Mouse (Mus musculus) hindbrain, embryonic 16.5 days (tissue): ENCODE measurements around the gene Unc119. TPM values are rescaled to one million over a fixed set of nuclear protein-coding genes. Genes with fewer than 3 reads are reported as not detected.

Experiments used
- ATAC-seq: fragments of 200-750 bp; cut with Nextera tagmentation; 2 replicates; pipeline ENCODE4 v1.8.0; 2017; ENCODE audit warnings: moderate TSS enrichment, moderate library complexity
- H3K27ac ChIP-seq: fragments of 300-500 bp; sonication (generic); 2 replicates; pipeline ENCODE4 v1.5.1; 2014; ENCODE audit warnings: low read depth, mild to moderate bottlenecking, control low read depth, low read length, moderate library complexity
- H3K27me3 ChIP-seq: fragments of 300-500 bp; sonication (generic); replicated peaks from 2 replicates; pipeline ENCODE4 v1.6.1; 2014; ENCODE audit warnings: low read length; ENCODE audit not compliant: control insufficient read depth, insufficient read depth
- H3K36me3 ChIP-seq: fragments of 300-500 bp; sonication (generic); 2 replicates; pipeline ENCODE4 v1.6.1; 2014; ENCODE audit warnings: mild to moderate bottlenecking, low read length, moderate library complexity, mixed read lengths; ENCODE audit not compliant: control insufficient read depth, insufficient read depth
- H3K4me1 ChIP-seq: fragments of 300-500 bp; sonication (generic); 2 replicates; pipeline ENCODE4 v1.6.1; 2014; ENCODE audit warnings: low read depth, low read length; ENCODE audit not compliant: control insufficient read depth, insufficient read depth
- H3K4me2 ChIP-seq: fragments of 300-500 bp; sonication (generic); 2 replicates; pipeline ENCODE4 v1.6.1; 2014; ENCODE audit warnings: mild to moderate bottlenecking, low read length, control low read depth, moderate library complexity
- H3K4me3 ChIP-seq: fragments of 300-500 bp; sonication (generic); 2 replicates; pipeline ENCODE4 v1.5.1; 2014; ENCODE audit warnings: mild to moderate bottlenecking, low read length, control low read depth, moderate library complexity
- H3K9ac ChIP-seq: fragments of 300-500 bp; sonication (generic); 2 replicates; pipeline ENCODE4 v1.6.1; 2014; ENCODE audit warnings: low read depth, mild to moderate bottlenecking, control low read depth, low read length, moderate library complexity
- H3K9me3 ChIP-seq: fragments of 300-500 bp; sonication (generic); 2 replicates; pipeline ENCODE4 v1.6.1; 2014; ENCODE audit warnings: mild to moderate bottlenecking, low read length, moderate library complexity; ENCODE audit not compliant: control insufficient read depth
- WGBS: fragments of 180-500 bp; shearing (Covaris S2); extraction: QIAGEN DNeasy Blood & Tissue Kit; methylation state at CpG from one replicate; pipeline ENCODE4 v1.1.7; 2014; 5-methylcytosine and 5-hydroxymethylcytosine counted together
- polyA plus RNA-seq: library from polyadenylated mRNA; unstranded; fragments of >200 nt; fragmentation: Nextera tagmentation; extraction: Ambion mirVana; gene quantifications from 2 replicates; pipeline ENCODE4 v1.2.1, GENCODE M21; 2015

Gene Unc119
- polyA plus RNA-seq, 1 experiment from 2014 or later, result 91.1 TPM

- peaks cover 24% of the 10 kb centered on the region for H3K36me3 ChIP-seq
- no peaks in the 10 kb centered on the region for H3K9me3 ChIP-seq
- WGBS, result 96% methylated on average over 5 of the region's 5 CpGs
- H3K4me3 ChIP-seq, result no peak overlapping the region
- no peak for ATAC-seq
- no peak overlapping the region for H3K9ac ChIP-seq
- no peak overlapping the region for H3K27ac ChIP-seq
- H3K4me2 ChIP-seq, result no peak overlapping the region
- H3K27me3 ChIP-seq, result no peaks in the 10 kb centered on the region
- H3K4me1 ChIP-seq, result peaks cover 7% of the 10 kb centered on the region
These were observed 9.3 kb upstream of the Unc119 start for GRCm38 (mm10) chr11:78333992-78334391.

GRCm38 (mm10) chr11:78337040-78337439 lies 6.2 kb upstream of the Unc119 start:
- Histone ChIP-seq H3K36me3 (peaks cover 36% of the 10 kb centered on the region), H3K27ac (no peak overlapping the region), H3K27me3 (no peaks in the 10 kb centered on the region), H3K9ac (no peak overlapping the region), H3K4me2 (no peak overlapping the region), H3K4me1 (no peaks in the 10 kb centered on the region), H3K9me3 (no peaks in the 10 kb centered on the region), H3K4me3 (no peak overlapping the region)
- 95% methylated on average over 8 of the region's 8 CpGs for WGBS
- no peak for ATAC-seq

GRCm38 (mm10) chr11:78341702-78342101 lies 1.6 kb upstream of the Unc119 start:
- no peak overlapping the region for H3K4me2 ChIP-seq
- H3K9ac ChIP-seq, result no peak overlapping the region
- no peak overlapping the region for H3K27ac ChIP-seq
- H3K36me3 ChIP-seq, result peaks cover 16% of the 10 kb centered on the region
- H3K9me3 ChIP-seq, result no peaks in the 10 kb centered on the region
- no peaks in the 10 kb centered on the region for H3K27me3 ChIP-seq
- no peak overlapping the region for H3K4me3 ChIP-seq
- ATAC-seq, result no peak
- 85% methylated on average over 12 of the region's 12 CpGs for WGBS
- peaks cover 24% of the 10 kb centered on the region for H3K4me1 ChIP-seq

- peak overlapping the region; percentile 78 for H3K4me2 ChIP-seq
- 74% methylated on average over 6 of the region's 6 CpGs for WGBS
- peak overlapping the region; percentile 96 for H3K4me3 ChIP-seq
- peak overlapping the region; percentile 90 for H3K27ac ChIP-seq
- H3K4me1 ChIP-seq, result peaks cover 30% of the 10 kb centered on the region
- no peaks in the 10 kb centered on the region for H3K27me3 ChIP-seq
- H3K9me3 ChIP-seq, result no peaks in the 10 kb centered on the region
- H3K36me3 ChIP-seq, result peaks cover 17% of the 10 kb centered on the region
- peak overlapping the region; percentile 99 for H3K9ac ChIP-seq
- no peak for ATAC-seq
These were observed 1.1 kb downstream of the Unc119 start for GRCm38 (mm10) chr11:78344328-78344889.

GRCm38 (mm10) chr11:78344890-78345715 lies 1.8 kb downstream of the Unc119 start:
- Histone ChIP-seq H3K27ac (peak overlapping the region; percentile 62; the same call in 1 of the 2 replicates), H3K36me3 (peaks cover 11% of the 10 kb centered on the region), H3K9me3 (no peaks in the 10 kb centered on the region), H3K4me1 (peaks cover 30% of the 10 kb centered on the region), H3K4me3 (peak overlapping the region; percentile 96; the same call in 1 of the 2 replicates), H3K4me2 (peak overlapping the region; percentile 78), H3K9ac (peak overlapping the region; percentile 46), H3K27me3 (no peaks in the 10 kb centered on the region)
- 53% methylated on average over 8 of the region's 8 CpGs for WGBS
- ATAC-seq, result 0 out of 2 replicates have a peak, but pooled peaks have one; percentile 13

- Histone ChIP-seq H3K9me3 (no peaks in the 10 kb centered on the region), H3K27ac (no peak overlapping the region), H3K9ac (no peak overlapping the region; the same call in 1 of the 2 replicates), H3K4me2 (no peak overlapping the region), H3K4me1 (peaks cover 30% of the 10 kb centered on the region), H3K27me3 (no peaks in the 10 kb centered on the region), H3K4me3 (no peak overlapping the region), H3K36me3 (peaks cover 11% of the 10 kb centered on the region)
- no peak for ATAC-seq
- 86% methylated on average over 7 of the region's 7 CpGs for WGBS
These were observed 2.5 kb downstream of the Unc119 start for GRCm38 (mm10) chr11:78345801-78346200.

GRCm38 (mm10) chr11:78346326-78347069 lies 3.2 kb downstream of the Unc119 start:
- Histone ChIP-seq H3K4me1 (peaks cover 30% of the 10 kb centered on the region), H3K9ac (no peak overlapping the region), H3K27me3 (no peaks in the 10 kb centered on the region), H3K36me3 (peaks cover 9% of the 10 kb centered on the region), H3K4me3 (no peak overlapping the region), H3K9me3 (no peaks in the 10 kb centered on the region), H3K27ac (no peak overlapping the region), H3K4me2 (no peak overlapping the region)
- 88% methylated on average over 6 of the region's 6 CpGs for WGBS
- no peak for ATAC-seq

- Histone ChIP-seq H3K9me3 (no peaks in the 10 kb centered on the region), H3K27ac (no peak overlapping the region), H3K27me3 (no peaks in the 10 kb centered on the region), H3K4me2 (no peak overlapping the region), H3K36me3 (peaks cover 9% of the 10 kb centered on the region), H3K9ac (no peak overlapping the region), H3K4me3 (no peak overlapping the region), H3K4me1 (peaks cover 30% of the 10 kb centered on the region)
- WGBS, result 91% methylated on average over 10 of the region's 10 CpGs
- no peak for ATAC-seq
These were observed 3.9 kb downstream of the Unc119 start for GRCm38 (mm10) chr11:78347070-78347754.
